Mouse (Mus musculus) intestine, embryonic 14.5 days (tissue): ENCODE measurements around the gene H2-Eb2. TPM values are rescaled to one million over a fixed set of nuclear protein-coding genes. Genes with fewer than 3 reads are reported as not detected.
A peak's percentile ranks its signal among the peaks of the same experiment; 100 is the strongest.

Source experiments
- ATAC-seq: fragments of 200-750 bp; cut with Nextera tagmentation; replicated peaks from 2 replicates; pipeline ENCODE4 v1.8.0; 2017; ENCODE audit warnings: low read depth, moderate number of reproducible peaks, moderate TSS enrichment, moderate library complexity; ENCODE audit not compliant: low FRiP score, low TSS enrichment
- DNase-seq: peaks from one replicate; pipeline ENCODE4 v3.0.0-alpha.2; 2018; ENCODE audit warnings: low spot score
- H3K27ac ChIP-seq: fragments of 300-500 bp; sonication (generic); 2 replicates; pipeline ENCODE4 v1.5.1; 2014; ENCODE audit warnings: low read depth, mild to moderate bottlenecking, control low read depth
- H3K27me3 ChIP-seq: fragments of 300-500 bp; sonication (generic); replicated peaks from 2 replicates; pipeline ENCODE4 v1.6.1; 2014; ENCODE audit warnings: low read length, control low read depth; ENCODE audit not compliant: control insufficient read depth, insufficient read depth
- H3K36me3 ChIP-seq: fragments of 300-500 bp; sonication (generic); 2 replicates; pipeline ENCODE4 v1.6.1; 2014; ENCODE audit warnings: low read length, control low read depth; ENCODE audit not compliant: control insufficient read depth, insufficient read depth
- H3K4me1 ChIP-seq: fragments of 300-500 bp; sonication (generic); replicated peaks from 2 replicates; pipeline ENCODE4 v1.6.1; 2014; ENCODE audit warnings: low read length, control low read depth, mixed read lengths; ENCODE audit not compliant: control insufficient read depth, insufficient read depth
- H3K4me2 ChIP-seq: fragments of 300-500 bp; sonication (generic); 2 replicates; pipeline ENCODE4 v1.6.1; 2014; ENCODE audit warnings: low read length
- H3K4me3 ChIP-seq: fragments of 300-500 bp; sonication (generic); 2 replicates; pipeline ENCODE4 v1.5.1; 2014; ENCODE audit warnings: low read depth, low read length, control low read depth, mixed read lengths
- H3K9ac ChIP-seq: fragments of 300-500 bp; sonication (generic); 2 replicates; pipeline ENCODE4 v1.6.1; 2014; ENCODE audit warnings: mild to moderate bottlenecking, low read length
- H3K9me3 ChIP-seq: fragments of 300-500 bp; sonication (generic); 2 replicates; pipeline ENCODE4 v1.6.1; 2016; ENCODE audit warnings: low read length, control low read depth; ENCODE audit not compliant: control insufficient read depth
- WGBS: fragments of 180-500 bp; shearing (Covaris S2); extraction: QIAGEN DNeasy Blood & Tissue Kit; methylation state at CpG from one replicate; pipeline ENCODE4 v1.1.7; 2014; 5-methylcytosine and 5-hydroxymethylcytosine counted together
- polyA plus RNA-seq: library from polyadenylated mRNA; unstranded; fragments of >200 nt; fragmentation: Nextera tagmentation; extraction: Ambion mirVana; gene quantifications from 2 replicates; pipeline ENCODE4 v1.2.1, GENCODE M21; 2014

Gene H2-Eb2
- polyA plus RNA-seq, 1 experiment from 2014 or later, result not detected

DNA sequence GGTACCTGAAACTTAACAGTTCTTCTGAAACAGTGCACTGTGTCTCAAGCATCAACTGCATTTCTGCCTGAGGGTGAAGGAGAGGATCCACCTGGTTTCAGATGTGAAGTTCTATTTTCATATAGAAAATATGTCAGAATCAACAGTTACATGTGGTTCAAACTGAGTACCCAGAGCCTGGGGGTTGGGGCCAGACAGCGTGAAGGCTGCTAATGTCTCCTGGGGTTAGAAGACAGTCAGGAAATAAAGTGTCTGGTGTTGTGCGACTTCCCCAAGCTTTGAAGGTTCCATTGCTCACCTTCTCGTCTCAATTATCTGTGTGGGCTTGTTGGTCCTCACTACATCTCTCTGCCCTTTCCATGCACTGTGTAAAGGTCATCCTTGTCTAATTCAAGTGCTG, 908 bp downstream of the H2-Eb2 start:
- Histone ChIP-seq H3K9ac (no peak overlapping the region), H3K36me3 (no peaks in the 10 kb centered on the region), H3K4me2 (no peak overlapping the region), H3K4me3 (no peak overlapping the region), H3K27ac (no peak overlapping the region), H3K4me1 (no peaks in the 10 kb centered on the region), H3K9me3 (no peaks in the 10 kb centered on the region), H3K27me3 (no peaks in the 10 kb centered on the region)
- 76% methylated on average over 3 of the region's 3 CpGs for WGBS
- ATAC-seq (no peak), DNase-seq (no peak)

DNA sequence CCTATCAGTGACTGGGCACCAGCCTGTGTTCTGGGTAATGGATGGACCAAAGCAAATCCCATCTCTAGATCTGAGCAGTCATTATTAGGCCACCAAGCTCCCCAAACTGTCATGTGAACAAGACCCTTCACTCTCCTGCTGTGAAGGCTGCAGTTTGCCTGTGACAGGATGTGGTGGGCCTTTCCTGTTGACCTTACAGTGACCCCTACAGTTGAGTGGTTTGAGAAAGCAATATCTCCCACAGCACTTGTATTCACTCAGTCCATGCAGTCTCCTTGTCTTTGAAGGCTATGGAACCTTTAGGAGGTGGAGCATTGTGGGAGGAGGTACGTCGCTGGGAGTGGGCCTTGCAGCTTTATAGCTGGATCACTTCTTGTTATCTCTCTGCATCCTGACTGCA, 4.3 kb downstream of the H2-Eb2 start:
- Histone ChIP-seq H3K9me3 (no peaks in the 10 kb centered on the region), H3K4me2 (no peak overlapping the region), H3K27me3 (no peaks in the 10 kb centered on the region), H3K4me1 (no peaks in the 10 kb centered on the region), H3K36me3 (no peaks in the 10 kb centered on the region), H3K27ac (no peak overlapping the region), H3K4me3 (no peak overlapping the region), H3K9ac (no peak overlapping the region)
- WGBS, result 68% methylated on average over 2 of the region's 2 CpGs
- DNase-seq, result no peak
- ATAC-seq, result no peak

DNA sequence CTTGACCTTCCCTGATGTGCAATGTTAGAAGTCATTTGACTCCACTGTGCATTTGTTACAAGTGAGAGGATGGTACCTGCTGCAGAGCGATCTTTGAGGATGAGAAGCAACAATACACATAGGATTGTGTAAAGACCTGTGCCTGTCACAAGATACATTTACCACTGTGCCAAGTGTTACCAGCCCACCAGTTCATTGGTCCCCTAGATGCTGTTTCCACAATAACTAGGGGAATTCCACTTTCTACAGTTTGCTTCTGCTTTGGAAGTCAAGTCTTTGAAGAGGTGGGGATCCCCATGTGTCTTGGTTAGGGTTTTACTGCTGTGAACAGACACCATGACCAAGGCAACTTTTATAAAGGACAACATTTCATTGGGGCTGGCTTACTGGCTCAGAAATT, 5.7 kb downstream of the H2-Eb2 start:
- Histone ChIP-seq H3K27ac (no peak overlapping the region), H3K4me1 (no peaks in the 10 kb centered on the region), H3K9ac (no peak overlapping the region), H3K4me2 (no peak overlapping the region), H3K27me3 (no peaks in the 10 kb centered on the region), H3K4me3 (no peak overlapping the region), H3K9me3 (no peaks in the 10 kb centered on the region), H3K36me3 (no peaks in the 10 kb centered on the region)
- DNase-seq (no peak), ATAC-seq (no peak)
- 93% methylated on average over 1 of the region's 1 CpGs for WGBS

DNA sequence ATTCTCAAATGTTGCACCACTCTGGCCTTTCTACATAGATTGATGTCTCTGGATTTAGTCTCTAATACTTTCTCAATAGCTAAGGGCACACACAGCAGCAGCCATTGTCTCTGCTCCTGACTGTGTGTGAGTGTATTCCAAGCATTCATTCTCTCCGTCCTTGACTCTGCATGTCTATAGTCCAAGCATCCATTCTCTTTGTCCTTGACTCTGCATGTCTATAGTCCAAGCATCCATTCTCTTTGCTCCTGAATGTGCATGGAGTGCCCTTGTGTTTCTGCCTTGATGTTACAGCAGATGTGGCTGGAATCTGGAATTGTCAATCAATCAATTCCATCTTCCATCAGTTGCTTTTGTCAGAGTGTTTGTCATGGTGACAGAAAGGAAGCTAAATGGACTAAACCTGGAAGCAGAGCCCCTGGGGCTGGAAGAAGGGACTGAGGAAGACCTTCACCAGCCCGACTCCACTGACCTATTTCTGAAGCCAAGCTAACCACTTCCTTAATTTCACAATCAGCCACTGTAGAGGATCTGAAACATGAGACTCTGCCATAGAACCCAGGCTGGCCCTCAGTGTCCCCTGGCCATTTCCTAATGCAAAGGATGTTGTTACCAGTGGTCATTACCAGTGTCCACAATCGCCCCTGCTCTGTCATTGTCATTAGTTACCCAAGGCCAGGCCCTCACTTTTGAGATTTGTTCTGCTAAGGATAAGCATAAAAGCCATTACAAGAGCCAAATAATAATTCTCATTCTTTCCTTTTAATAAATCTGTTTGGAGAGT, 15.3 kb downstream of the H2-Eb2 start:
- Histone ChIP-seq H3K4me3 (no peak overlapping the region), H3K36me3 (no peaks in the 10 kb centered on the region), H3K4me1 (no peaks in the 10 kb centered on the region), H3K4me2 (no peak overlapping the region), H3K9ac (no peak overlapping the region), H3K9me3 (no peaks in the 10 kb centered on the region), H3K27ac (no peak overlapping the region), H3K27me3 (0 out of 2 replicates have a peak, but pooled peaks cover 3% of the 10 kb centered on the region)
- ATAC-seq, result no peak
- WGBS, result 64% methylated on average over 3 of the region's 3 CpGs
- no peak for DNase-seq

DNA sequence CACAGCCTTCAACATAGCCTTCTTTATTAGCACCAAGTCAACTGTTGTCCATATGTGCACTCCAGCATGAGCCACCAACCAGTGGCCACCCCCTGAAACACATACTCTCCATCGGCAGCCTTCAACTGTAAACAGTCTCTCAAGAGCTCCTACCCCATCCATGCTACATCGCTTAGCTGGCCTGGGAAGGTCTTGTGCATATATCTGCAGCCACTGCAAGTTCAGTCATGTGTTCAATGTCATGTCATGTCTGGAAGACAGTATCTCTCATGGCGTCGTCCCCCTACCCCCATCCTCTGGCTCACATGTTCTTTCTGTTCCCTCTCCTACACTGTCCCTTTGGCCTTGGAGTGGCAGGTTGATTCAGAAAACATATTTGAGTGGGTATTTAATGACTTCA, 19.4 kb downstream of the H2-Eb2 start:
- WGBS, result 83% methylated on average over 4 of the region's 4 CpGs
- Histone ChIP-seq H3K4me3 (no peak overlapping the region), H3K27me3 (0 out of 2 replicates have a peak, but pooled peaks cover 3% of the 10 kb centered on the region), H3K4me2 (no peak overlapping the region), H3K9ac (no peak overlapping the region), H3K4me1 (no peaks in the 10 kb centered on the region), H3K9me3 (no peaks in the 10 kb centered on the region), H3K27ac (no peak overlapping the region), H3K36me3 (no peaks in the 10 kb centered on the region)
- DNase-seq (no peak), ATAC-seq (no peak)

DNA sequence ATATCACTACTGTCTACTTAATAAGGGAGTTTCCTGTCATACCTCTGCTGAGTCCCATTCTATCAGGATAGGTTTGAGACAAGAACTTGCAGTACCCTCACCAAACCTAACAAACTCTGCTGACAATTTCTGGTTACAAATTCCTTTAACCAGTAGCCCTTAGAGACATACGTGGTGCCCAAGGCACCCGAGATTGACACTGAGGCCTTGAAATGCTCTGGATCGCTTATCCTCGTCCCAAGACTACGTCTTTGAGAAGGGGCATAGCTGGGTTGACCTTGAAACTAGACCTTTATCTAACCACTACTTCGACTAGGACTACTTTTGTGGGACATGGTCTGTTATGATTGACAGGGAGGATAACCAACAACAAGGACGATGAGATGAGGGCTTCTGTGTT, 20.0 kb downstream of the H2-Eb2 start:
- H3K4me3 ChIP-seq, result no peak overlapping the region
- no peak overlapping the region for H3K9ac ChIP-seq
- H3K4me1 ChIP-seq, result no peaks in the 10 kb centered on the region
- no peak overlapping the region for H3K27ac ChIP-seq
- WGBS, result 83% methylated on average over 7 of the region's 7 CpGs
- no peak overlapping the region for H3K4me2 ChIP-seq
- H3K36me3 ChIP-seq, result no peaks in the 10 kb centered on the region
- no peak for ATAC-seq
- no peaks in the 10 kb centered on the region for H3K9me3 ChIP-seq
- DNase-seq, result no peak
- H3K27me3 ChIP-seq, result 0 out of 2 replicates have a peak, but pooled peaks cover 3% of the 10 kb centered on the region

DNA sequence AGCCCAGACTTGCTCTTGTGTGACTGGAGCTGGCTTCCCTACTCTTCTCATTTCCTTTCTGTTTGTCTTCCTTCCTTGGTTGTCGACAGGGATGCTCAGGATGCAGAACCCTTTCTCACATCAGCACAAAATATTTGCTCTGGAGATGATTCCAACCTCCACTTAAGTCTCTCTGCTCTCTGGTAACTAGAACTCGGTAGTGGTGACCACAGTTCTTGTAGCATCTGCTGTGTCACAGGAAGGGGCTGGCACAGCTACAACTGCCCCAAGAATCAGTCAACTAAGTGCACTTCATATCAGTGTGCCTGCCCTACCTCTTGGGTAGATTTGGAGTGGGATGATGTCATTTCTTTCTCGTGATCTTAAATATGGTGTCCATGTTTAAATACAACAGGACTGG, 20.6 kb downstream of the H2-Eb2 start:
- ATAC-seq, result no peak
- H3K9me3 ChIP-seq, result no peaks in the 10 kb centered on the region
- 64% methylated on average over 3 of the region's 3 CpGs for WGBS
- no peak overlapping the region for H3K4me2 ChIP-seq
- H3K36me3 ChIP-seq, result no peaks in the 10 kb centered on the region
- H3K27ac ChIP-seq, result no peak overlapping the region
- H3K4me1 ChIP-seq, result no peaks in the 10 kb centered on the region
- H3K4me3 ChIP-seq, result no peak overlapping the region
- 0 out of 2 replicates have a peak, but pooled peaks cover 3% of the 10 kb centered on the region for H3K27me3 ChIP-seq
- no peak overlapping the region for H3K9ac ChIP-seq
- DNase-seq, result no peak

DNA sequence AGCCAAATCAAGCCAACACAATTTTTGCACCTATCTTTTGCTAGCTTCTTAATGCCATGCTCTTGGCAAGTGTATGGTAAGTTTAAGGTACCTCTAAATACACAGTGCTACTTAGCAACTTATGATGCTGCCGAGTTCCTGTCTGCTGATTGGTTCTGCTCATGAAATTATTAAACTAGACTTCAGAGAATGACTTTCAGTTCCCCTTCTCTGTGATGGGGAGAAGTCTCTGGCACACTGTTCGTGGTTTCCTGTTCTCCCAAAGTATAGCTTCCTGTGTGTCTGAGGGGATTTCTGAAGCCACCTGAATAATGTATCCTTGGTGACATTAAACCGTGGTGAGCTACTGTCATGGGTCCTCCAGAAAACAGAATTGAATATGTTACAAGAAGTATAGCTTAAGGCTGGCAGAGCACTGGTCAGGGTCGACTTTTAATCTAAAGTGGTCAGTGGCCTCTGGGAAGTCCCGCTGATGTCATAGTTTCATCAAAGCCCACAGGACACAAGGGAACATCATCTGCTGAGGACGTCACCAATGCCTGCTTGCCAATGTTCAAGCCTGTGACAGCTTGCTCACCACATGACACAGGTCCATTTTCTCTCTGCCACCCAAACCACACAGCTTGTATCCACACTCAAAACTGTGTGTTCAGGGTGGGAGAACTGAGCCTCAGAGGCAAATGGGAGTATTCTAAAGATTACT, 22.3 kb downstream of the H2-Eb2 start:
- no peak overlapping the region for H3K27ac ChIP-seq
- no peaks in the 10 kb centered on the region for H3K4me1 ChIP-seq
- H3K4me2 ChIP-seq, result no peak overlapping the region
- H3K9me3 ChIP-seq, result no peaks in the 10 kb centered on the region
- WGBS, result 63% methylated on average over 6 of the region's 6 CpGs
- H3K9ac ChIP-seq, result no peak overlapping the region
- H3K36me3 ChIP-seq, result no peaks in the 10 kb centered on the region
- no peaks in the 10 kb centered on the region for H3K27me3 ChIP-seq
- DNase-seq (no peak), ATAC-seq (no peak)
- no peak overlapping the region for H3K4me3 ChIP-seq

DNA sequence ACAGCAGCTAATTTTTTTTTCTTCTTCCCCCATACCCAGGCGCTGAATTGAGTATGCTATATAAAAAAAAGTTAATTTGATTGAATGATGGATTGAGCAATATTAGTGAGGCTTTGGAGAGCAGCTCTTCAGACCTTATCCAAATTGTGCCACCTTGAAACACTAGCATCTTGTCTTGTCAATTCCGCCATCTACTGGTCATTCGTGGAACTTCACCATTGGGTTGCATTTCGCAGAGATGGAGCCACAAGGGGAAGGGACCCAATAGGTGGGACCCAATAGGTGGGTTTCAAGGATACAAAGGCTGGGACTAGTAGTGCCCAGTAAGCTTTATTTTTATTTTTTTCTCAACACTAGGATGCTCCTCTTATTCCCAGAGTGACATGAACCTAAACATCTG, 24.0 kb downstream of the H2-Eb2 start:
- ATAC-seq, result no peak
- Histone ChIP-seq H3K4me1 (no peaks in the 10 kb centered on the region), H3K27me3 (no peaks in the 10 kb centered on the region), H3K9ac (no peak overlapping the region), H3K27ac (no peak overlapping the region), H3K4me3 (no peak overlapping the region), H3K36me3 (no peaks in the 10 kb centered on the region), H3K9me3 (no peaks in the 10 kb centered on the region), H3K4me2 (no peak overlapping the region)
- 3% methylated on average over 4 of the region's 4 CpGs for WGBS
- peak; percentile 93 for DNase-seq
